Mouse (Mus musculus): ENCODE measurements around the gene Rangap1. TPM values are rescaled to one million over a fixed set of nuclear protein-coding genes. Genes with fewer than 3 reads are reported as not detected.

The Rangap1 gene
- polyA plus RNA-seq, 1 experiment from 2014 or later = 17.9 TPM

- H3K4me1 ChIP-seq (ENCODE audit: insufficient read depth, low read depth, low read length) = no peaks in the 10 kb centered on the region
- no peak overlapping the region for H3K9ac ChIP-seq (replicated peaks; ENCODE audit: low read depth)
- no peak for DNase-seq (ENCODE audit: low spot score)
- H3K4me2 ChIP-seq (replicated peaks; ENCODE audit: low read depth, low read length) = no peak overlapping the region
- WGBS = 84% methylated on average over 9 of the region's 9 CpGs
- peaks cover 18% of the 10 kb centered on the region for H3K36me3 ChIP-seq (ENCODE audit: insufficient read depth, low read length)
- ATAC-seq = no peak
- no peak overlapping the region for H3K4me3 ChIP-seq (ENCODE audit: low read depth, low read length)
- H3K27me3 ChIP-seq (replicated peaks; ENCODE audit: insufficient read depth, low read length) = no peaks in the 10 kb centered on the region
- no peaks in the 10 kb centered on the region for H3K9me3 ChIP-seq (ENCODE audit: low read length)
- H3K27ac ChIP-seq (ENCODE audit: low read length) = no peak overlapping the region
- TF ChIP-seq EP300 (IDR thresholded peaks at IDR 0.05) (no peak), CTCF (IDR thresholded peaks at IDR 0.05) (no peak)
These were observed 26.8 kb downstream of the Rangap1 start for GRCm38 (mm10) chr15:81718336-81719138.

GRCm38 (mm10) chr15:81713742-81714141 is 31.6 kb downstream of the Rangap1 start:
- Histone ChIP-seq H3K9me3 (ENCODE audit: low read length) (no peaks in the 10 kb centered on the region), H3K4me3 (ENCODE audit: low read depth, low read length) (no peak overlapping the region), H3K27ac (ENCODE audit: low read length) (no peak overlapping the region), H3K4me1 (ENCODE audit: insufficient read depth, low read depth, low read length) (no peaks in the 10 kb centered on the region), H3K9ac (replicated peaks; ENCODE audit: low read depth) (no peak overlapping the region), H3K4me2 (replicated peaks; ENCODE audit: low read depth, low read length) (no peak overlapping the region), H3K36me3 (ENCODE audit: insufficient read depth, low read length) (peaks cover 37% of the 10 kb centered on the region), H3K27me3 (replicated peaks; ENCODE audit: insufficient read depth, low read length) (no peaks in the 10 kb centered on the region)
- ATAC-seq (no peak), DNase-seq (ENCODE audit: low spot score) (no peak)
- TF ChIP-seq CTCF (IDR thresholded peaks at IDR 0.05) = no peak
- no peak for TF ChIP-seq EP300 (IDR thresholded peaks at IDR 0.05)
- WGBS = 64% methylated on average over 6 of the region's 6 CpGs

- H3K27me3 ChIP-seq (replicated peaks; ENCODE audit: insufficient read depth, low read length) = no peaks in the 10 kb centered on the region
- H3K4me1 ChIP-seq (ENCODE audit: insufficient read depth, low read depth, low read length) = no peaks in the 10 kb centered on the region
- H3K9me3 ChIP-seq (ENCODE audit: low read length) = no peaks in the 10 kb centered on the region
- TF ChIP-seq CTCF (IDR thresholded peaks at IDR 0.05) (no peak), EP300 (IDR thresholded peaks at IDR 0.05) (no peak)
- no peak overlapping the region for H3K4me2 ChIP-seq (replicated peaks; ENCODE audit: low read depth, low read length)
- 76% methylated on average over 4 of the region's 4 CpGs for WGBS
- peaks cover 42% of the 10 kb centered on the region for H3K36me3 ChIP-seq (ENCODE audit: insufficient read depth, low read length)
- no peak overlapping the region for H3K27ac ChIP-seq (ENCODE audit: low read length)
- no peak overlapping the region for H3K4me3 ChIP-seq (ENCODE audit: low read depth, low read length)
- ATAC-seq (no peak), DNase-seq (ENCODE audit: low spot score) (no peak)
- no peak overlapping the region for H3K9ac ChIP-seq (replicated peaks; ENCODE audit: low read depth)
These were observed 34.5 kb downstream of the Rangap1 start for GRCm38 (mm10) chr15:81710801-81711200.

GRCm38 (mm10) chr15:81709686-81710085 is 35.6 kb downstream of the Rangap1 start:
- DNase-seq (ENCODE audit: low spot score) = no peak
- peaks cover 40% of the 10 kb centered on the region for H3K36me3 ChIP-seq (ENCODE audit: insufficient read depth, low read length)
- H3K27me3 ChIP-seq (replicated peaks; ENCODE audit: insufficient read depth, low read length) = no peaks in the 10 kb centered on the region
- ATAC-seq = no peak
- H3K27ac ChIP-seq (ENCODE audit: low read length) = no peak overlapping the region
- TF ChIP-seq EP300 (IDR thresholded peaks at IDR 0.05) = no peak
- TF ChIP-seq CTCF (IDR thresholded peaks at IDR 0.05) = no peak
- H3K9ac ChIP-seq (replicated peaks; ENCODE audit: low read depth) = no peak overlapping the region
- H3K9me3 ChIP-seq (ENCODE audit: low read length) = no peaks in the 10 kb centered on the region
- no peak overlapping the region for H3K4me3 ChIP-seq (ENCODE audit: low read depth, low read length)
- H3K4me2 ChIP-seq (replicated peaks; ENCODE audit: low read depth, low read length) = no peak overlapping the region
- WGBS = 96% methylated on average over 1 of the region's 1 CpGs
- no peaks in the 10 kb centered on the region for H3K4me1 ChIP-seq (ENCODE audit: insufficient read depth, low read depth, low read length)

GRCm38 (mm10) chr15:81708991-81709390 is 36.3 kb downstream of the Rangap1 start:
- Histone ChIP-seq H3K9me3 (ENCODE audit: low read length) (no peaks in the 10 kb centered on the region), H3K27me3 (replicated peaks; ENCODE audit: insufficient read depth, low read length) (no peaks in the 10 kb centered on the region), H3K27ac (ENCODE audit: low read length) (no peak overlapping the region), H3K4me2 (replicated peaks; ENCODE audit: low read depth, low read length) (no peak overlapping the region), H3K4me1 (ENCODE audit: insufficient read depth, low read depth, low read length) (no peaks in the 10 kb centered on the region), H3K4me3 (ENCODE audit: low read depth, low read length) (no peak overlapping the region), H3K36me3 (ENCODE audit: insufficient read depth, low read length) (peaks cover 40% of the 10 kb centered on the region), H3K9ac (replicated peaks; ENCODE audit: low read depth) (no peak overlapping the region)
- no peak for TF ChIP-seq EP300 (IDR thresholded peaks at IDR 0.05)
- TF ChIP-seq CTCF (IDR thresholded peaks at IDR 0.05) = no peak
- no peak for DNase-seq (ENCODE audit: low spot score)
- ATAC-seq = no peak
- WGBS = 91% methylated on average over 11 of the region's 11 CpGs

GRCm38 (mm10) chr15:81703094-81703489 is 42.2 kb downstream of the Rangap1 start:
- no peak overlapping the region for H3K9ac ChIP-seq (replicated peaks; ENCODE audit: low read depth)
- peaks cover 10% of the 10 kb centered on the region; the same call in 1 of the 2 replicates for H3K36me3 ChIP-seq (ENCODE audit: insufficient read depth, low read length)
- H3K27ac ChIP-seq (ENCODE audit: low read length) = no peak overlapping the region
- H3K4me2 ChIP-seq (replicated peaks; ENCODE audit: low read depth, low read length) = no peak overlapping the region
- no peak overlapping the region for H3K4me3 ChIP-seq (ENCODE audit: low read depth, low read length)
- H3K9me3 ChIP-seq (ENCODE audit: low read length) = no peaks in the 10 kb centered on the region
- ATAC-seq = no peak
- TF ChIP-seq CTCF (IDR thresholded peaks at IDR 0.05) (no peak), EP300 (IDR thresholded peaks at IDR 0.05) (no peak)
- no peaks in the 10 kb centered on the region for H3K4me1 ChIP-seq (ENCODE audit: insufficient read depth, low read depth, low read length)
- DNase-seq (ENCODE audit: low spot score) = no peak
- 89% methylated on average over 3 of the region's 3 CpGs for WGBS
- no peaks in the 10 kb centered on the region for H3K27me3 ChIP-seq (replicated peaks; ENCODE audit: insufficient read depth, low read length)

Measured in lung, postnatal 0 days (tissue).